Mouse (Mus musculus): ENCODE measurements at regions not wholly inside any gene's neighbourhood (a gene's known extent, or its start where the extent isn't known, plus 50 kb on each side); places are given as distances from the start of the nearest gene placed in this dataset.

GRCm38 (mm10) chr6:122394160-122394559 lies 53.8 kb upstream of the Phc1 start:
- DNase-seq: no peak

DNA sequence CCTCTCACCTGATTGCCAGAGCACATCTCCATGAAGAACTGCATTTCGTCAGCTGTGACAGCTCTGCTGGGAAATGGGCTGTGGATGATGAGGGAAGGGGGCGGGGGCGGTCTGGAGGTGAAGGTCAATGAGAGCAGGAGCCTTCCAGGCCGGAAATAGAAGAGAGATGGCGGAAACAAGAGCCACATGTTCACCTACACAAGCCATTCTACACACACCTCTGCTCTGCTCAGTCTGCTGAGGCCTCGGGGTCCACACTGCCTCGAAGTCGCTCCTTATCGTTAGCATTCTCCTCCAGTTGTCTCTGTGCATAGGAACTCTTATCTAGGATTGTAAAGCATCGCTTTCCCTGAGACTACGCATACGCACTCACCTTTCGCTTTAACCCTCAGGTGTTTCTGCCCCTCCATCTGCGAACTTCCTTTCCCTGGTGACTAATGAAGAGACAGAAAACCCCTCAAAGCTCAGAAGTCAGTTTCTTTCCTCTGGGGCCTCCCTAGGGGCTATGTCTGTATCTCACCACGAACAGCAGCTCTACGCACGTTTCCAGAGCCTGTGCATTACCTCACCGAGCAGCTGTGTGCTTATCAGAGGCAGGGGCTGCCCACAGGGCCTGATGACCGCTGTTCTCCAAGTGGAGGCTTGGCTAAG lies 53.0 kb upstream of the Phc1 start:
- DNase-seq: peak; percentile 9 to 10

DNA sequence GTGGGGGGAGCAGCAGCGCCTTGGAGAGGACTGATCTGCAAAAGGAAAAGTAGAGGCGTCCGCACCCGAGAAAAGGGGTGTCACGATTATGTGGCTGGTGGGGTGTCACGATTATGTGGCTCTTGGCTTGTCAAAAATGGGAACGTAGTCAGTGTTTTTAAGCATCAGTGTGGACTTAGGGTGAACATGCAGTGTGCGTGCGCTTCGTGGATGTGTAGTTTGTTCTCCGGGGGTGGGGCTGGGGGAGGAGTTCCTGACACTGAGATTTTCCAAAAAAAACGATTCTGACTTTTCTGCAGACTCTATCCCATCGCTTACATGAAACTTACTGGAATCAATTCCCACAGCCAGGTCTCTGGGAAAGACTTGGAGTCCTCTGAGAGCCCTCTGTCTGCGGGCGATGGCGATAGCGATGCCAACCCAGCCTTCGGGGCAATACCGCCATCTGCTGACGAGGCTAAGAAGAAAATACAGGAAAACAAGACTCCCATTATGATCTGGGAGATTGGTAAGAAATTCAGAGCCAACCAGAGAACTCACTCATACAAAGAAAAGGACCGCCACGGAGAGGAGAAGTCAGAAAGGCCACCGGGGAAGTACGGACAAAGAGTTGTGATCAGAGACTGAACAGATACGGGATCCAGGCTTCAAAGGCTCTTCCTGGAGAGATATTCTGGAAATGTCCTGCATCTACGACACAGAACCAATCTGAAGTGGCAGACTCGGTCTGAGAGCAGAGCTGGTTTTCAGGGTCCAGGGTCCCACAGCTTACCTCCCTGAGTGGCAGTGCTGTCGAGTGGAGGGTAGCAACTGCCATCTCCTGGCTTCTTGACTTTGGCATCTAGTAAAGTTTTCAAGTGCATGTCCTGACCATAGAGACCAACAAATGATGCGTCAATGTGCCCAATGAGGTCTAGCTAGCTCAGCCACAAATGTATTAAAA lies 51.6 kb upstream of the Phc1 start:
- DNase-seq: peak; percentile 86 to 87

DNA sequence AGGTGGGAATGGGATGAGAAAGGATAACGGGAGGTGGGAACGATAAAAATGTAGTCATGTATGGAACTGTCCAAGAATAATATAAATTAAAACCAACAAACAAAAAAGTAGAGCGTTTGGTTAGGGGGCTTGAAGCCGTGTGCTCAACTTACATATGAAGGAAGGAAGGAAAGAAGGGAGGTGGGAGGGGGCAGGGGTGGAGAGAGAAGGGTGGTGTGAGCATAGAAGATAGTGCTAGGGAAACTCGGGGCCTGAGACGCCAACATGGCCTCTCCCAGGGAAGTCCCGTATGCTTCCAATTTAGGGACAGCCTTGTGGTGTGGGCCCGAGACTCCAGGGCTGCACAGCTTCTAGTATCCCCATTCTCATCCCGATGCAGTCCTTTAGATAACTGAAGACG lies 50.8 kb upstream of the Phc1 start:
- DNase-seq: no peak

GRCm38 (mm10) chr6:122390720-122391119 lies 50.4 kb upstream of the Phc1 start:
- no peak for DNase-seq

Measured in kidney, postnatal 4 days (tissue).